Mouse (Mus musculus) ES-Bruce4 (cell line): ENCODE measurements around the gene Tbpl1. TPM values are rescaled to one million over a fixed set of nuclear protein-coding genes. Genes with fewer than 3 reads are reported as not detected.
A peak's percentile ranks its signal among the peaks of the same experiment; 100 is the strongest.

Experiments
- H3K27ac ChIP-seq: 2 replicates; pipeline ENCODE4 v1.5.1; 2012; ENCODE audit warnings: low read length, inconsistent platforms; ENCODE audit not compliant: insufficient read depth
- H3K27me3 ChIP-seq: 2 replicates; pipeline ENCODE4 v1.6.1; 2012; ENCODE audit warnings: mild to moderate bottlenecking, low read length, inconsistent platforms; ENCODE audit not compliant: control insufficient read depth, poor library complexity, insufficient read depth, severe bottlenecking
- H3K36me3 ChIP-seq: 2 replicates; pipeline ENCODE4 v1.6.1; 2012; ENCODE audit warnings: inconsistent platforms, mild to moderate bottlenecking, low read length, moderate library complexity; ENCODE audit not compliant: control insufficient read depth, poor library complexity, insufficient read depth, severe bottlenecking
- H3K4me1 ChIP-seq: one replicate; pipeline ENCODE4 v1.8.1; 2011; ENCODE audit warnings: low read length; ENCODE audit not compliant: control insufficient read depth, insufficient read depth
- H3K4me3 ChIP-seq: 2 replicates; pipeline ENCODE4 v1.5.1; 2011; ENCODE audit warnings: low read depth, mild to moderate bottlenecking, low read length
- H3K9ac ChIP-seq: 2 replicates; pipeline ENCODE4 v1.6.1; 2012; ENCODE audit warnings: low read depth, mild to moderate bottlenecking, inconsistent platforms; ENCODE audit not compliant: poor library complexity, severe bottlenecking
- H3K9me3 ChIP-seq: replicated peaks from 2 replicates; pipeline ENCODE4 v1.6.1; 2012; ENCODE audit warnings: mild to moderate bottlenecking, low read length, inconsistent platforms; ENCODE audit not compliant: control insufficient read depth, poor library complexity, insufficient read depth, severe bottlenecking
- CTCF ChIP-seq: IDR thresholded peaks from one replicate; pipeline ENCODE4 v1.8.1; 2011; ENCODE audit warnings: low read depth, low read length
- EP300 ChIP-seq: IDR thresholded peaks from 2 replicates; pipeline ENCODE4 v1.6.1; 2011; ENCODE audit warnings: low read depth, low read length; ENCODE audit not compliant: insufficient read depth
- POLR2A ChIP-seq: IDR thresholded peaks from one replicate; pipeline ENCODE4 v1.8.1; 2011; ENCODE audit warnings: low read length; ENCODE audit not compliant: insufficient read depth
- polyA plus RNA-seq: library from polyadenylated mRNA; stranded (reverse); fragments of >200 nt; gene quantifications from 2 replicates; pipeline ENCODE4 v1.2.4, GENCODE M21; 2011; ENCODE audit warnings: low read depth; ENCODE audit not compliant: missing spikeins, insufficient read depth, insufficient read length

Gene Tbpl1
- polyA plus RNA-seq, 1 experiment = 46.1 TPM

DNA sequence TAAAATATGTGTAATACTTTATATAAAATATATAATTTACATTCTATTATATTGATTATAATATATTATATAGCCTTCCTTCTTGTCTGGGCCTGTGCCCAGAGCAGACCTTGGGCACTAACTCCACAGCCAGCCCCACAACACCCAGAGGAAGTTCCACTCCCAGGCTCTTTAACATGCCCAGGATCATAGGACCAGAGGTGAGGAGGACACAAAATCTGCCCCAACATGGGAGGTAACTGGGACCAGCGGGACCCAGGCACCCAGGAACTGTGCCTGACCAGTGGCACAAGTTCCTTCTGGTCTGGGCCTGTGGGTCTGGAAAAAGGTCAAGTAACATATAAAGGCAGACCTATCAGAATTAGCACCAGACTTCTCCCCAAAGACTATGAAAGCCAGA, 22.5 kb upstream of the Tbpl1 start:
- no peak overlapping the region for H3K9ac ChIP-seq

DNA sequence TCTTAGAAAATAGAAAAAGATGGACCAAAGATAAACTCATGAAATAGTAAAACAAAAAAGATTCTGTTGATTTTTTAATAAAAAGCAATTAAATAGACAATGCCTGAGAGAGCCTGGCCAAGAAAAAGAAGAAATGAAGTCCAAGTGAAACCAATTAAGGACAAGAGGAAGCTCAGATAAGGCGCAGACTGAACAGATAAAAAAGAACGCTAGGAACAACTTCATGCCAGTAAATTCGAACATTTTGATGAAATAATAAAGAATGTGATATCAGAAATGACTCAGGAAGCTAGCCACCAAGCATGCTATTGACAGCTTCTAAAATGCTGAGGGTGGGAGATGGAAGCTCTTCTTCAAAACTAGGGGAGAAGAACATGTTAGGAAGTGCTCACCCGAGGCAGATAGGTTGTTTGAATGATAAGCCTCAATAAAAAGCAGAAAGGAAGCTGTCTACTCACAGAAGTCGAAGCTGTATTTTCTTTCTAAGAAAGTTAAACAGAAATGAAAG, 19.5 kb upstream of the Tbpl1 start:
- Histone ChIP-seq H3K4me1 (no peaks in the 10 kb centered on the region), H3K9ac (no peak overlapping the region), H3K36me3 (no peaks in the 10 kb centered on the region), H3K4me3 (no peak overlapping the region), H3K27me3 (no peaks in the 10 kb centered on the region), H3K9me3 (no peaks in the 10 kb centered on the region), H3K27ac (no peak overlapping the region)
- TF ChIP-seq POLR2A (no peak), EP300 (no peak), CTCF (no peak)

More for the DNA sequence above, 22.5 kb upstream of the Tbpl1 start:
- H3K36me3 ChIP-seq = no peaks in the 10 kb centered on the region
- H3K9me3 ChIP-seq = no peaks in the 10 kb centered on the region
- H3K27ac ChIP-seq = no peak overlapping the region
- no peaks in the 10 kb centered on the region for H3K27me3 ChIP-seq
- TF ChIP-seq CTCF (no peak), POLR2A (no peak), EP300 (no peak)
- H3K4me3 ChIP-seq = no peak overlapping the region
- H3K4me1 ChIP-seq = no peaks in the 10 kb centered on the region

DNA sequence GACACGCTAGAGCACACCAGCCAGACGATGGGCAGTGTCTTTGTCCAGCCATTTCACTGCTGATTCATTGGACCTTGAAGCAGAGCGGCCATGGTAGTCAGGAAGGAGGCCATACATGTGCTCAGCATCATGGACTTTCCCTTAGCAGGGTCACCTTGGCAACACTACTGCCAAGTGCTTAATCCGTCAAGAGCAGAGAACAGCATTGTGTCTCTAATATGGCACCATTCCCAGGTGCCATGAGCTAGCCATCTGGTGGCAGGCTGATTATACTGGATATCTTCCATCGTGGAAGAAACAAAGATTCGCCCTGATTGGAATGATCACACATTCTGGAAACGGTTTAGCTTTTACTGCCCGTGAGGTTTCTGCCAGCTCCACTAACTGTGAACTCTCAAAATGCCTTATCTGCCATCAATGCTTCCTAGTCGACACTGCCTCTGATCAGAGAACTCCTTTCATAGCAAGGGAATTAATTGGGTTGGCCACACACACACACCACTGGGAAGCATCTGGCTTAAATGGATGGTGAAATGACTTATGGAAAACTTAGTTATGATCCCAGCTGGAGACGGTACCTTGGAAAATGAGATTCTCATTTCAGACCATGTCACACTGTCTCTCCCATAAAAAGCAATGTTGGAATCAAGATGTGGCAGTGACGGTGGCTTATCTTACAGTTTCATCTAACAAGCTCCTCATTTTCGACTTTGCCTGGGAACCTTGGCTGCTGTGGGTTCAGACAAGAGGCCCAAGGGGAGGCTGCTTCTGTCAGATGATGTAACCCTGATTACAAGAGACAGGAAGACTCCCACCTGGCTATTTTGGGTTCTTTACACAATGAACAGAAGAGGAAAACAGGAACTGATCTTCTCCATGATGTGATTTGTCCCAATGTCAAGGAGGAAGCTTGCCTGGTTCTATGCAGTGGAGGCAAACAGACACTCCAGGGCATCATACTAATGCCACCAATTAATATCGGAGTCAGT, 14.9 kb upstream of the Tbpl1 start:
- Histone ChIP-seq H3K27ac (no peak overlapping the region), H3K9me3 (no peaks in the 10 kb centered on the region), H3K4me3 (no peak overlapping the region), H3K36me3 (no peaks in the 10 kb centered on the region), H3K27me3 (no peaks in the 10 kb centered on the region), H3K9ac (no peak overlapping the region), H3K4me1 (no peaks in the 10 kb centered on the region)
- no peak for TF ChIP-seq CTCF
- no peak for TF ChIP-seq POLR2A
- no peak for TF ChIP-seq EP300

DNA sequence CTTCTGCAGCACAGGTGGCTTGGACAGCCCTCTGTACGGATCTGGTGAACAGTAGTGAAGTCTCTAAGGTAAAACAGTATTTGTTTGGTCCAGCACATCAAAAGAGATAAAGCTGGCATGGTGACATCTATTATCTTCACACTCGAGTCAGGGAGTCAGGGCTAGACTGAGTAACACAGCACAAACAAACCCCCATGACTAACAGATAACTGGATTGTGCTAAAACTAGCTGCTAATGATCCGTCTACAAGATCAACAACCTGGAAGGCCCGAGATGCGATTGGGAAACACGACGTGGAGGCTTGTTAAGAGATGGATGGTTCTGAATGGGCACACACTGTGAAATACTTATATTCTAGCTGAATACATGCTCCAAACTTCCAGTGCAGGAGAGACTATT, 14.2 kb upstream of the Tbpl1 start:
- TF ChIP-seq CTCF (no peak), EP300 (no peak), POLR2A (no peak)
- no peaks in the 10 kb centered on the region for H3K4me1 ChIP-seq

DNA sequence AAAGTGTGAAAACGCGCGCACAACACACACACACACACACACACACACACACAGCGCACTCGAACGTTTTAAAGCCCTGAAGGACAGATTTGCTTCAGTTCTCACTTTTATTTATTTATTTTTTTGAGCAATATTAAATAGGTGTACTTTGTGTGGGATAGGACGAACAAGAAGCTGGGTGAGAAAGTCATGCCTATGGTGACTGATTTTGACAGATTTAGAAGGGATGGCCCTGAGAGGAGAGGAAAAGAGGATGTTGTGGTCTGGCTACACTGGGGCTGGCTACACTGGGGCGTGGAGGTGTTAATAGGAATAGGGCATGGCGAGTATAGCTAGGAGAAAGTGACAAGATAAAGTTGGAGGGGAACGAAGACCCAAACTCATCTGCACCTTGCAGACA, 443 bp upstream of the Tbpl1 start:
- Histone ChIP-seq H3K4me3 (peak overlapping the region; percentile 75), H3K27me3 (no peaks in the 10 kb centered on the region), H3K9ac (peak overlapping the region; percentile 79), H3K36me3 (no peaks in the 10 kb centered on the region), H3K4me1 (no peaks in the 10 kb centered on the region), H3K27ac (no peak overlapping the region), H3K9me3 (peaks cover 3% of the 10 kb centered on the region; the same call in 1 of the 2 replicates)
- no peak for TF ChIP-seq CTCF
- no peak for TF ChIP-seq EP300
- TF ChIP-seq POLR2A = no peak

More for the DNA sequence above, 14.2 kb upstream of the Tbpl1 start:
- H3K27me3 ChIP-seq = no peaks in the 10 kb centered on the region
- H3K4me3 ChIP-seq = no peak overlapping the region
- H3K9me3 ChIP-seq = no peaks in the 10 kb centered on the region
- no peak overlapping the region for H3K27ac ChIP-seq
- no peaks in the 10 kb centered on the region for H3K36me3 ChIP-seq
- H3K9ac ChIP-seq = no peak overlapping the region

DNA sequence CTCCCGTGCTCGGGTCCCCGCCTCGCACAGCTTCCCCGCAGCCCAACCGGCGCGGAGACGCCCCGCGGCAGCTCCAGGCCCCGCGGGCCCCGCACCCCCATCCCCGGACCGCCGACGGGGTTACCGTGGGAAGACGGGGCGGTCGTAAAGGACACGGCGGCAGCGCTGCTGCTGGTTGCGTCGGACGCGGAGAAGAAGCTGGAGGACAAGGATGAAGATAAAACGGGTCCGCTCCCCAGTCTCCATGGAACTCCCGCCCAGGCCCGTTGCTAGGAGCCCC, 806 bp downstream of the Tbpl1 start:
- H3K27ac ChIP-seq = no peak overlapping the region
- no peaks in the 10 kb centered on the region for H3K27me3 ChIP-seq
- H3K9me3 ChIP-seq = peaks cover 3% of the 10 kb centered on the region; the same call in 1 of the 2 replicates
- TF ChIP-seq CTCF (no peak), EP300 (no peak), POLR2A (no peak)
- H3K36me3 ChIP-seq = no peaks in the 10 kb centered on the region
- peak overlapping the region; percentile 79 for H3K9ac ChIP-seq
- H3K4me3 ChIP-seq = peak overlapping the region; percentile 90
- H3K4me1 ChIP-seq = no peaks in the 10 kb centered on the region
